Mouse (Mus musculus) hindbrain, embryonic 10.5 days (tissue): ENCODE results near the gene Gm14440. TPM values are rescaled to one million over a fixed set of nuclear protein-coding genes. Genes with fewer than 3 reads are reported as not detected.
"Not testable (repeated sequence)": the region's sequence is repeated elsewhere in the genome, so short reads cannot be mapped to it uniquely, and the experiment has no call there.

Experiments used
- DNase-seq: peaks from one replicate; pipeline ENCODE4 v3.0.0-alpha.2; 2017; ENCODE audit warnings: low spot score
- H3K27ac ChIP-seq: fragments of 300-500 bp; sonication (generic); 2 replicates; pipeline ENCODE4 v1.5.1; 2016; ENCODE audit warnings: mild to moderate bottlenecking, moderate library complexity
- H3K27me3 ChIP-seq: fragments of 300-500 bp; sonication (generic); 2 replicates; pipeline ENCODE4 v1.6.1; 2016; ENCODE audit warnings: mild to moderate bottlenecking; ENCODE audit not compliant: poor library complexity, insufficient read depth, severe bottlenecking
- H3K36me3 ChIP-seq: fragments of 300-500 bp; sonication (generic); 2 replicates; pipeline ENCODE4 v1.6.1; 2016; ENCODE audit warnings: mild to moderate bottlenecking, moderate library complexity
- H3K4me1 ChIP-seq: fragments of 300-500 bp; sonication (generic); replicated peaks from 2 replicates; pipeline ENCODE4 v1.6.1; 2016; ENCODE audit warnings: mild to moderate bottlenecking
- H3K4me3 ChIP-seq: fragments of 300-500 bp; sonication (generic); 2 replicates; pipeline ENCODE4 v1.5.1; 2016; ENCODE audit warnings: mild to moderate bottlenecking, moderate library complexity
- H3K9me3 ChIP-seq: fragments of 300-500 bp; sonication (generic); 2 replicates; pipeline ENCODE4 v1.6.1; 2016; ENCODE audit warnings: mild to moderate bottlenecking, moderate library complexity
- WGBS: fragments of 180-500 bp; shearing (Covaris S2); methylation state at CpG from one replicate; pipeline ENCODE4 v1.1.7; 2016; 5-methylcytosine and 5-hydroxymethylcytosine counted together
- polyA plus RNA-seq: library from polyadenylated mRNA; unstranded; fragments of >200 nt; fragmentation: Nextera tagmentation; extraction: Ambion mirVana; gene quantifications from 2 replicates; pipeline ENCODE4 v1.2.1, GENCODE M21; 2016

Gene Gm14440
- 0.73 and 5.6 TPM in 2 replicates for polyA plus RNA-seq

GRCm38 (mm10) chr2:175274825-175275224, at the start of gene Gm14440:
TSS of gene Gm14440 (plus strand) at chr2:175275125.
- not testable (repeated sequence) for DNase-seq, H3K4me1 ChIP-seq, H3K9me3 ChIP-seq, H3K4me3 ChIP-seq, H3K27ac ChIP-seq, H3K36me3 ChIP-seq, H3K27me3 ChIP-seq
- no CpG with 5 or more reads among the region's 6 CpGs for WGBS

Other genes with a start within 250 kb of the Gm14440 start
- 0.37 and 0.95 TPM in 2 replicates for gene Gm14393, start 207.3 kb upstream of the Gm14440 start, polyA plus RNA-seq
- gene Gm14399, start 133.1 kb upstream of the Gm14440 start, polyA plus RNA-seq, result 4.9 and 7.1 TPM in 2 replicates
- 0.29 and 0.51 TPM in 2 replicates for gene Gm14443, start 99.3 kb upstream of the Gm14440 start, polyA plus RNA-seq
- 8.3 TPM in 2 replicates for gene Gm14391, start 68.2 kb upstream of the Gm14440 start, polyA plus RNA-seq
- gene Gm4631, start 63.1 kb downstream of the Gm14440 start, polyA plus RNA-seq, result 9.6 and 18.8 TPM in 2 replicates
- gene Zfp968, start 97.3 kb downstream of the Gm14440 start, polyA plus RNA-seq, result 4.1 and 6.7 TPM in 2 replicates
- gene Gm4724, start 160.7 kb downstream of the Gm14440 start, polyA plus RNA-seq, result 16.6 and 29.0 TPM in 2 replicates
- gene Zfp965, start 194.9 kb downstream of the Gm14440 start, polyA plus RNA-seq, result 4.6 and 6.5 TPM in 2 replicates